Mouse (Mus musculus) hindbrain, embryonic 14.5 days (tissue): Measurements from ENCODE around the gene Angptl4. TPM values are rescaled to one million over a fixed set of nuclear protein-coding genes. Genes with fewer than 3 reads are reported as not detected.

Experiments used
- ATAC-seq: fragments of 200-750 bp; cut with Nextera tagmentation; 2 replicates; pipeline ENCODE4 v1.8.0; 2017; ENCODE audit warnings: moderate number of reproducible peaks, mild to moderate bottlenecking, moderate TSS enrichment, moderate library complexity; ENCODE audit not compliant: low FRiP score
- DNase-seq: peaks from one replicate; pipeline ENCODE4 v3.0.0-alpha.2; 2015; ENCODE audit warnings: low spot score
- H3K27ac ChIP-seq: fragments of 300-500 bp; sonication (generic); 2 replicates; pipeline ENCODE4 v1.5.1; 2014; ENCODE audit warnings: mild to moderate bottlenecking, moderate library complexity
- H3K27me3 ChIP-seq: fragments of 300-500 bp; sonication (generic); 2 replicates; pipeline ENCODE4 v1.6.1; 2014; ENCODE audit warnings: mild to moderate bottlenecking, low read length, mixed read lengths; ENCODE audit not compliant: control insufficient read depth, insufficient read depth
- H3K36me3 ChIP-seq: fragments of 300-500 bp; sonication (generic); replicated peaks from 2 replicates; pipeline ENCODE4 v1.6.1; 2014; ENCODE audit not compliant: control insufficient read depth, insufficient read depth
- H3K4me1 ChIP-seq: fragments of 300-500 bp; sonication (generic); replicated peaks from 2 replicates; pipeline ENCODE4 v1.6.1; 2014; ENCODE audit warnings: antibody characterized with exemption, low read length, mixed read lengths; ENCODE audit not compliant: control insufficient read depth, insufficient read depth
- H3K4me2 ChIP-seq: fragments of 300-500 bp; sonication (generic); replicated peaks from 2 replicates; pipeline ENCODE4 v1.6.1; 2014; ENCODE audit warnings: mild to moderate bottlenecking, moderate library complexity
- H3K4me3 ChIP-seq: fragments of 300-500 bp; sonication (generic); replicated peaks from 2 replicates; pipeline ENCODE4 v1.5.1; 2014; ENCODE audit warnings: mild to moderate bottlenecking, low read length
- H3K9ac ChIP-seq: fragments of 300-500 bp; sonication (generic); 2 replicates; pipeline ENCODE4 v1.6.1; 2014
- H3K9me3 ChIP-seq: fragments of 300-500 bp; sonication (generic); 2 replicates; pipeline ENCODE4 v1.6.1; 2016; ENCODE audit warnings: low read length; ENCODE audit not compliant: control insufficient read depth
- WGBS: fragments of 180-500 bp; shearing (Covaris S2); extraction: QIAGEN DNeasy Blood & Tissue Kit; methylation state at CpG from one replicate; pipeline ENCODE4 v1.1.7; 2014; 5-methylcytosine and 5-hydroxymethylcytosine counted together
- polyA plus RNA-seq: library from polyadenylated mRNA; unstranded; fragments of >200 nt; fragmentation: Nextera tagmentation; extraction: Ambion mirVana; gene quantifications from 2 replicates; pipeline ENCODE4 v1.2.1, GENCODE M21; 2014

Gene Angptl4
- polyA plus RNA-seq, 1 experiment from 2014 or later: 25.1 TPM

DNA sequence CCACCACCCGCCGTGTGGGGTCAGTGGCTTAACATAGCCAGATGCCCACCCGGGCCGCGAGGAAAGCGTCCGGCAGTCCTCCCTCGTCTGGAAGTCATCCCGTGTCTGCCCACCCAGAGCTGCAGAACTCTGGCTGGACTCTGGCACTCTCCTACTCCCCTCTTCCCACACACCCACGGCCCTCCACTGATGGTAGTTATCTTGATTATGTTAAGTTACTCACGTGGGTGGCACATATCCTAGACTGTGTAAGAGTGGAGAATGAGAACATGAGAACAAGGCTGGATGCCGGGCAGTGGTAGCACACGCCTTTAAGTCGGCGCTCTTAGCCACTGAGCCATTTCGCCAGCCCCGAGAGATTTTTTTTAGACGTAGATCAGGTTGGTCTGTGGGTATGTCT is 4.7 kb upstream of the Angptl4 start:
- ATAC-seq (no peak), DNase-seq (no peak)
- Histone ChIP-seq H3K36me3 (no peaks in the 10 kb centered on the region), H3K27me3 (no peaks in the 10 kb centered on the region), H3K27ac (no peak overlapping the region), H3K4me3 (no peak overlapping the region), H3K4me2 (no peak overlapping the region), H3K9me3 (no peaks in the 10 kb centered on the region), H3K9ac (no peak overlapping the region), H3K4me1 (peaks cover 9% of the 10 kb centered on the region; the same call in 1 of the 2 replicates)
- WGBS: 87% methylated on average over 18 of the region's 18 CpGs

DNA sequence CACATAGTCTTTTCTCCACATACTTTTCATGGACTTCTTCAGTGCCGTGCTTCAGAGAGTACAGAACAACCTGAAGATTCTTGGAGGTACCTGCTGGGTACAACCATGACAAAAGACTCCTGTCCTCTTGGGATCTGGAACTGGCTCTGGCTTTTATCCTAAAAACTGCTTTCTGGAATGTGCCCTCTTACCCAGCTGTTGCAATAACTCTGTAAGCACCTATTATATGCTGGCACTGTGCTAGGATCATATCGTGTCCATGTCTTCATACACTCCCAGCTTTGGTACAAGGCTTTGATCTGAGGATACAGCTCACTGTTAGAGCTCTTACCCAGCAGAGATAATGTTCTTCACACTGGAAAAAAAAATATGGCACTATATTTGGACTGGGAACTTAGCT is 3.3 kb upstream of the Angptl4 start:
- DNase-seq (no peak), ATAC-seq (no peak)
- no peak overlapping the region for H3K27ac ChIP-seq
- no peak overlapping the region for H3K4me2 ChIP-seq
- no peak overlapping the region for H3K9ac ChIP-seq
- WGBS: 91% methylated on average over 2 of the region's 2 CpGs
- H3K27me3 ChIP-seq: no peaks in the 10 kb centered on the region
- H3K36me3 ChIP-seq: no peaks in the 10 kb centered on the region
- no peaks in the 10 kb centered on the region for H3K9me3 ChIP-seq
- H3K4me3 ChIP-seq: no peak overlapping the region
- H3K4me1 ChIP-seq: peaks cover 17% of the 10 kb centered on the region; the same call in 1 of the 2 replicates

DNA sequence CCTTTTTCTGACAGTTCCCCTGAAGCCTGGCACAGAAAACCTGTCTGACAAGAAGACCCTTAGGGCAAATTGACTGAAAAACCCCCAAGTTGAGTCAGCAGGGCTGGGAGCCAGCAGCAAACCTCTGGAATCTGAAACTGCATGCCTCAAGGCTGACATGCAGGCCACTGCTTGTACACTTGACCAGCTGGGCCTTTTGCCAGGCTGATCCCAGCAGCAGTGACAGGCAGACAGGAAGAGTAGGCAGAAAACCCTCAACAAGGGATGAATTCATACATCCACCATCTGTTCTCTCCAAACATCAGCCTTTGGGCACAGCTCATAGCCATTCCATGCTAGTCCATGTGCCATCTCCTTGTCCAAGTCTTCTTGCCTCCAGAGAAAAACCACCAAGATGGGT is 1.8 kb upstream of the Angptl4 start:
- no peak overlapping the region for H3K4me2 ChIP-seq
- H3K9me3 ChIP-seq: no peaks in the 10 kb centered on the region
- no peak overlapping the region for H3K4me3 ChIP-seq
- DNase-seq (peak; percentile 27), ATAC-seq (no peak)
- no peaks in the 10 kb centered on the region for H3K27me3 ChIP-seq
- peaks cover 17% of the 10 kb centered on the region; the same call in 1 of the 2 replicates for H3K4me1 ChIP-seq
- H3K9ac ChIP-seq: no peak overlapping the region
- no peaks in the 10 kb centered on the region for H3K36me3 ChIP-seq
- H3K27ac ChIP-seq: no peak overlapping the region

DNA sequence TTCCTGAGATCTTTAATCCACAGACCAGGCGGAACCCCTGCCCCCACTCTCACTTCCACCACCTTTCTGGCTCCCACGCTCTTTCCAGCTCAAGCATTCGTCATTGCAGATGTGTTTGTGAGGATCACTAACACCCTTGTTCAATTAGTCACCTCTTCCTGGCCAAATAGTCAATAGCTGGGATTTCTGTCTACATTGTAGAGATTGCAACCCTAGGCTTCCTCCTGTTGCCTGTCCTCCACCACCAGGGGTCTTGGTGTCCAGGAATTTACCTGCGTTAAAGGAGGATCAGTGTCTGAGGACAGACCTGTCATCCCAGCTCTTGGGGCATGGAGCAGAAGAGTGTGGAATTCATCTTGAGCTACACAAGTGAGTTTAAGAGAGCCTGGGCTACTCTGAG is 437 bp upstream of the Angptl4 start:
- WGBS: 34% methylated on average over 4 of the region's 4 CpGs
- H3K9ac ChIP-seq: peak overlapping the region; percentile 55; the same call in 1 of the 2 replicates
- H3K9me3 ChIP-seq: no peaks in the 10 kb centered on the region
- peak overlapping the region; percentile 82 for H3K4me2 ChIP-seq
- DNase-seq (no peak), ATAC-seq (no peak)
- H3K27ac ChIP-seq: no peak overlapping the region
- peaks cover 17% of the 10 kb centered on the region; the same call in 1 of the 2 replicates for H3K4me1 ChIP-seq
- H3K36me3 ChIP-seq: no peaks in the 10 kb centered on the region
- H3K27me3 ChIP-seq: no peaks in the 10 kb centered on the region
- H3K4me3 ChIP-seq: peak overlapping the region; percentile 39

DNA sequence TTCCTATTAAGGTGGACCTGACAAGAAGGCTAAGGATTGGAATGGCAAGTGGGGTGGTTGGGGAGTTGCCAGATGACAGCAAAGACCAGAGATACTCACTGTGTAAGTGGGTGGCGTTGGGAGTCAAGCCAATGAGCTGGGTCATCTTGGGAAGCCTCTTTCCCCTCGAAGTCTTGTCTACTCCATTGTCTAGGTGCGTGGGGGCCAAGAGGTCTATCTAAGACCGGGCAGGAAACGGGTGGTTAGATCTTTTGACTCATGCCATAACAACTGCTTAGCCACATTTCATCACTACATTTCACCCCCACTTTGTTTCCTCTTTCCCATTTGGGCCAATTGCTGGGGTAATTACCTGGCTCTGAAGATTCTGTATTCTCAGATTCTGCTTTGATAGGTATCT is 1.2 kb downstream of the Angptl4 start:
- H3K36me3 ChIP-seq: no peaks in the 10 kb centered on the region
- no peak overlapping the region for H3K27ac ChIP-seq
- no peak overlapping the region; the same call in 1 of the 2 replicates for H3K9ac ChIP-seq
- ATAC-seq (no peak), DNase-seq (no peak)
- no peaks in the 10 kb centered on the region for H3K9me3 ChIP-seq
- peak overlapping the region; percentile 82 for H3K4me2 ChIP-seq
- H3K4me1 ChIP-seq: peaks cover 17% of the 10 kb centered on the region; the same call in 1 of the 2 replicates
- WGBS: 84% methylated on average over 5 of the region's 5 CpGs
- H3K27me3 ChIP-seq: no peaks in the 10 kb centered on the region
- H3K4me3 ChIP-seq: peak overlapping the region; percentile 39; the same call in 1 of the 2 replicates

DNA sequence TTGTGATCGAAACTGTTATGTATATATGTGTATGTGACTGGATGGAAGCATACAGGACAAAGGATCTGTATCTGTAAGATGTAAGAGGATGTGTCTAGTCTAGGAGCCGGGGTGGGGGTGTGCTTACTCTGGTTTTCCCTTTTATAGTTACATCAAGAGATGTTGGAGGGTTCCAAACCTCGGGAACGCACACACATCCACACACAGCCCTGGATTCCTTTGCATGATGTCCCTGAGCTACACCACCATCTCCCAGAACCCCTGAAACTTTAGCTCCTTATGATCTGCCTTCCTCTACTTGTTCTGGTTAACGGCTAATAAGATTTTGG is 1.7 kb downstream of the Angptl4 start:
- Histone ChIP-seq H3K4me2 (peak overlapping the region; percentile 82), H3K9me3 (no peaks in the 10 kb centered on the region), H3K27me3 (no peaks in the 10 kb centered on the region), H3K36me3 (0 out of 2 replicates have a peak, but pooled peaks cover 2% of the 10 kb centered on the region), H3K27ac (peak overlapping the region; percentile 57), H3K4me1 (peaks cover 17% of the 10 kb centered on the region; the same call in 1 of the 2 replicates), H3K4me3 (0 out of 2 replicates have a peak overlapping the region, but pooled peaks have one; percentile 39), H3K9ac (no peak overlapping the region)
- 86% methylated on average over 5 of the region's 5 CpGs for WGBS
- DNase-seq (no peak), ATAC-seq (no peak)

DNA sequence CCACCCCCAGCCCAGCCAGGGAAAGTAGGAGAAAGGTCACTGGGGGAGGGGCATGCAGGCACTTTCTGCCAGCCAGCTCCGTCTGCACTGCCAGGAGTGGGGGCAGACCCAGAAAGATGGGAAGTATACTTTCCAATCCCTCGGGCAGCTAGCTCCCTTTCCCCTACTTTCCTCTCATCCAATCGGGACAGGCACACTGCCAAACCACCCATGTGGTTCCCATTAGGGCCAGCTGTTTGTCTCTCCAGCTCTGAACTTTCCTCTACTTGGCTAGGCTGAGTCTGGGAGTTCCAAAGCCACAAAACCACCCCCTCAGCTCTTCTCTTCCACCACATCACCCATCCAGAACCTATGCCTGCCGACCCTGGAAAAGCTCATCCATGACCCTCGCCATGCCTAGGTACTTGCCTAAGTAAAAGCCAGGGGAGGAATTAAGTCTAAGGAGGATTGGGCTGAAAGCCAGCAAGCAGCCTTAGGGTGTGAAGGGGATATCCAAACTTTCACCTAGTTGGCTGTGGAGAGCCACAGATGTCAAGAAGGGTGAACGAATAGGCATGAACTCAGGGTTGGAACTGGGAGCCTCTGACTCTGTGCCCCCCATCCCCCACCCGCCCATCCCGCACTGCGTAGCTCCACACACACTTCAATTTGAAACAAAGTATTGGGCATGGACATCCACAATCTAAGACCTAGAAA is 2.2 kb downstream of the Angptl4 start:
- Histone ChIP-seq H3K4me1 (peaks cover 17% of the 10 kb centered on the region; the same call in 1 of the 2 replicates), H3K4me3 (0 out of 2 replicates have a peak overlapping the region, but pooled peaks have one; percentile 39), H3K27me3 (no peaks in the 10 kb centered on the region), H3K36me3 (0 out of 2 replicates have a peak, but pooled peaks cover 4% of the 10 kb centered on the region), H3K27ac (peak overlapping the region; percentile 57), H3K9me3 (no peaks in the 10 kb centered on the region), H3K9ac (no peak overlapping the region), H3K4me2 (peak overlapping the region; percentile 82)
- DNase-seq (peak; percentile 78), ATAC-seq (peak; percentile 71; the same call in 1 of the 2 replicates)
- 63% methylated on average over 9 of the region's 9 CpGs for WGBS

DNA sequence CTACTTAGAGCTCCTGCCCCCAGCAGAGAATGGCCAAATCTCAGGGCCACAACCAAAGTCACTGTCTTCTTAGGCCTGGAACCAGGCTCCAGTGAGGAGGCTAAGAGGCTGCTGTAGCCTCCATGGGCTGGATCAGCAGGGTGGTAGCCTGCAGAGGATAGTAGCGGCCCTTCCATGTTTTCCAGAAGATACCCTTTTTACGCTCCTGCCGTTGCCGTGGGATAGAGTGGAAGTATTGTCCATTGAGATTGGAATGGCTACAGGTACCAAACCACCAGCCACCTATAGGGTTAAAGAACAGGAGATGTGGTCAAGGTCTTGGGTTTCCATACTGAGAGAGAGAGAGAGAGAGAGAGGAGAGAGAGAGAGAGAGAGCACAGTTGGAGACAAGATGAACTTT is 6.3 kb downstream of the Angptl4 start:
- 0 out of 2 replicates have a peak, but pooled peaks cover under 1% of the 10 kb centered on the region for H3K4me1 ChIP-seq
- no peak overlapping the region for H3K27ac ChIP-seq
- no peak overlapping the region for H3K4me2 ChIP-seq
- 98% methylated on average over 4 of the region's 4 CpGs for WGBS
- H3K9ac ChIP-seq: no peak overlapping the region
- H3K36me3 ChIP-seq: 0 out of 2 replicates have a peak, but pooled peaks cover 4% of the 10 kb centered on the region
- DNase-seq (no peak), ATAC-seq (no peak)
- no peaks in the 10 kb centered on the region for H3K27me3 ChIP-seq
- no peaks in the 10 kb centered on the region for H3K9me3 ChIP-seq
- no peak overlapping the region for H3K4me3 ChIP-seq

DNA sequence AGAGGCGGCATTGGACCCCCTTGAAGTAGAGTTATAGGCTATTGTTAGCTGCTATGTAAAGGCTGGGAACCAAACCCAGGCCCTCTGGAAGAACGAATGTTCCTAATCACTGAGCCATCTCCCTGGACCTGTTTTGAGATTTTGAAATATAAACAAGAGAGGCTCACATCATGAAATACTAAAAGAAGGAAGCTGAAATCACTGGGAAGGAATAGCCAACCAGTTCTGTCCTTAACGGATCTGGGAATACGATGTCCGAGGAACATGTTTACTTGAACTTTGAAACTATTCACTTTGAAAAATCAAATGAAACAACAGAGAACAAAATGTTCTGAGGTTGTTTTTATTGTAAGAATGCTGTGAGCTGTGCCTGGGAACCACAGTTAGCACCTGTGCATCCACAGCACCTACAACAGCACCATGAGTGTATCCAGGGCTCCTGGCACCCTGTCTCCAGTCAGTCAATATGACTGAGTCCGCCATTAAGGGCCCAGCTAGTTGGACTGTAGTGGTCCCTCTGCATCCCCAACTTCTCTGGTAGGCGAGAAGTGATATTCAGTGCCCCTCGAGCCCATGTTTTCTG is 7.0 kb downstream of the Angptl4 start:
- no peak for DNase-seq
- Histone ChIP-seq H3K9ac (no peak overlapping the region), H3K4me1 (no peaks in the 10 kb centered on the region), H3K36me3 (0 out of 2 replicates have a peak, but pooled peaks cover 4% of the 10 kb centered on the region), H3K4me2 (no peak overlapping the region), H3K4me3 (no peak overlapping the region), H3K9me3 (no peaks in the 10 kb centered on the region), H3K27ac (no peak overlapping the region), H3K27me3 (no peaks in the 10 kb centered on the region)
- 92% methylated on average over 8 of the region's 8 CpGs for WGBS
- no peak for ATAC-seq
